Mouse (Mus musculus): ENCODE data around the gene Pdzrn3. TPM values are rescaled to one million over a fixed set of nuclear protein-coding genes. Genes with fewer than 3 reads are reported as not detected.

The Pdzrn3 gene
- polyA plus RNA-seq, 1 experiment from 2014 or later: 0.46 TPM

DNA sequence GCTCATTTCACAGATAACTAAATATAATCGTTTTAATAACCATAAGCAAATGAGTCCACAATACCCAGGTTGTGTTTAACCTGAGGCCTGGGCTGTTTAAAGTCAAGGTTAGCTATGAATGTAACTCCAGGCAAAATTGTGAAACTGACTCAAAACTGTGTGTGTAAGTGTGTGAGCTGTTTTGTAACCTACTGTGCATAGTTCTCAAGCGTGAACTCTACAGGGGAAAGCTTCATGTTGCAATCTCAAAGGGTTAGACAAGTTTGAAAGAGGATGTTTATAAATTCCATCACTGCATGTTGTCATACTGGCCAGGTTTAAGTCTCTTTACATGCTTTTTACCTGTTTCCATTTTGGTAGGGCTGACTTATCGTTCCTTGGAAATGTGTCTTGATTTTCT is 158.7 kb downstream of the Pdzrn3 start:
- H3K27me3 ChIP-seq: no peaks in the 10 kb centered on the region
- no peak overlapping the region for H3K4me2 ChIP-seq
- no peak overlapping the region for H3K27ac ChIP-seq (replicated peaks)
- no peaks in the 10 kb centered on the region for H3K36me3 ChIP-seq (replicated peaks)
- peak; percentile 34; the same call in 1 of the 2 replicates for ATAC-seq (ENCODE audit: insufficient read depth)
- no peak overlapping the region for H3K4me3 ChIP-seq (replicated peaks)
- H3K9me3 ChIP-seq (replicated peaks): no peaks in the 10 kb centered on the region
- H3K9ac ChIP-seq: no peak overlapping the region
- no peaks in the 10 kb centered on the region for H3K4me1 ChIP-seq (replicated peaks)
- WGBS (ENCODE audit: insufficient replicate concordance): 51% methylated on average over 3 of the region's 3 CpGs

- ATAC-seq (ENCODE audit: insufficient read depth): no peak
- Histone ChIP-seq H3K4me3 (replicated peaks) (no peak overlapping the region), H3K9me3 (replicated peaks) (no peaks in the 10 kb centered on the region), H3K27me3 (no peaks in the 10 kb centered on the region), H3K9ac (no peak overlapping the region), H3K36me3 (replicated peaks) (no peaks in the 10 kb centered on the region), H3K4me1 (replicated peaks) (no peaks in the 10 kb centered on the region), H3K4me2 (no peak overlapping the region), H3K27ac (replicated peaks) (no peak overlapping the region)
- 46% methylated on average over 4 of the region's 4 CpGs for WGBS (ENCODE audit: insufficient replicate concordance)
Measured at GRCm38 (mm10) chr6:101218197-101218596, 159.5 kb downstream of the Pdzrn3 start.

GRCm38 (mm10) chr6:101217756-101218155 is 159.9 kb downstream of the Pdzrn3 start:
- Histone ChIP-seq H3K36me3 (replicated peaks) (no peaks in the 10 kb centered on the region), H3K4me3 (replicated peaks) (no peak overlapping the region), H3K27me3 (no peaks in the 10 kb centered on the region), H3K9me3 (replicated peaks) (no peaks in the 10 kb centered on the region), H3K4me1 (replicated peaks) (no peaks in the 10 kb centered on the region), H3K4me2 (no peak overlapping the region), H3K27ac (replicated peaks) (no peak overlapping the region), H3K9ac (no peak overlapping the region)
- no peak for ATAC-seq (ENCODE audit: insufficient read depth)
- 63% methylated on average over 6 of the region's 6 CpGs for WGBS (ENCODE audit: insufficient replicate concordance)

GRCm38 (mm10) chr6:101215436-101215791 is 162.3 kb downstream of the Pdzrn3 start:
- no peak overlapping the region for H3K9ac ChIP-seq
- H3K36me3 ChIP-seq (replicated peaks): no peaks in the 10 kb centered on the region
- WGBS (ENCODE audit: insufficient replicate concordance): 63% methylated on average over 16 of the region's 16 CpGs
- H3K4me1 ChIP-seq (replicated peaks): no peaks in the 10 kb centered on the region
- H3K27ac ChIP-seq (replicated peaks): no peak overlapping the region
- H3K4me2 ChIP-seq: no peak overlapping the region
- H3K9me3 ChIP-seq (replicated peaks): no peaks in the 10 kb centered on the region
- no peaks in the 10 kb centered on the region for H3K27me3 ChIP-seq
- H3K4me3 ChIP-seq (replicated peaks): no peak overlapping the region
- ATAC-seq (ENCODE audit: insufficient read depth): no peak

GRCm38 (mm10) chr6:101214734-101215435 is 162.8 kb downstream of the Pdzrn3 start:
- no peaks in the 10 kb centered on the region for H3K4me1 ChIP-seq (replicated peaks)
- no peak overlapping the region for H3K4me3 ChIP-seq (replicated peaks)
- H3K9ac ChIP-seq: no peak overlapping the region
- ATAC-seq (ENCODE audit: insufficient read depth): no peak
- H3K36me3 ChIP-seq (replicated peaks): no peaks in the 10 kb centered on the region
- 73% methylated on average over 8 of the region's 8 CpGs for WGBS (ENCODE audit: insufficient replicate concordance)
- no peaks in the 10 kb centered on the region for H3K27me3 ChIP-seq
- no peak overlapping the region for H3K27ac ChIP-seq (replicated peaks)
- no peaks in the 10 kb centered on the region for H3K9me3 ChIP-seq (replicated peaks)
- no peak overlapping the region for H3K4me2 ChIP-seq

GRCm38 (mm10) chr6:101213066-101213465 is 164.6 kb downstream of the Pdzrn3 start:
- H3K4me2 ChIP-seq: no peak overlapping the region
- ATAC-seq (ENCODE audit: insufficient read depth): no peak
- no peaks in the 10 kb centered on the region for H3K27me3 ChIP-seq
- no peak overlapping the region for H3K27ac ChIP-seq (replicated peaks)
- 58% methylated on average over 5 of the region's 5 CpGs for WGBS (ENCODE audit: insufficient replicate concordance)
- H3K9ac ChIP-seq: no peak overlapping the region
- H3K36me3 ChIP-seq (replicated peaks): no peaks in the 10 kb centered on the region
- H3K4me1 ChIP-seq (replicated peaks): no peaks in the 10 kb centered on the region
- no peaks in the 10 kb centered on the region for H3K9me3 ChIP-seq (replicated peaks)
- H3K4me3 ChIP-seq (replicated peaks): no peak overlapping the region

DNA sequence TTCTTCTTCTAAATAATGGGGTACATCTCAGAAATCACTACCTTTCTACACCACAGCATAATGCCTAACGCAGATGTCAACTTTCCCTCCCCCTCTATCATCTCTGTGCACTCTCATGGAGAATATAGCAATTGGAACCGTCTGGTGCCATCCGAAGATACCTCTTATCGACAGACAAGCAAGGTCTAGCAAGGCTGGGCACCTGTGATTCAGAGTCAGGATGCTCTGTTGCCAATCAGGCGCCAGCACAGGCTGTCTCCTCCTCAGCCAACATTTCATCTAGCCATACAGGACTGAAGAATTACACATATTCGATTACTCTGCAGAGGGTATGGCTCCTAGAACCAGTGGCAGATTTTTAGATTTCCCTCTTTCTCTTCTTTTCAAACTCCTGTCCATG is 165.6 kb downstream of the Pdzrn3 start:
- H3K36me3 ChIP-seq (replicated peaks): no peaks in the 10 kb centered on the region
- 68% methylated on average over 6 of the region's 6 CpGs for WGBS (ENCODE audit: insufficient replicate concordance)

DNA sequence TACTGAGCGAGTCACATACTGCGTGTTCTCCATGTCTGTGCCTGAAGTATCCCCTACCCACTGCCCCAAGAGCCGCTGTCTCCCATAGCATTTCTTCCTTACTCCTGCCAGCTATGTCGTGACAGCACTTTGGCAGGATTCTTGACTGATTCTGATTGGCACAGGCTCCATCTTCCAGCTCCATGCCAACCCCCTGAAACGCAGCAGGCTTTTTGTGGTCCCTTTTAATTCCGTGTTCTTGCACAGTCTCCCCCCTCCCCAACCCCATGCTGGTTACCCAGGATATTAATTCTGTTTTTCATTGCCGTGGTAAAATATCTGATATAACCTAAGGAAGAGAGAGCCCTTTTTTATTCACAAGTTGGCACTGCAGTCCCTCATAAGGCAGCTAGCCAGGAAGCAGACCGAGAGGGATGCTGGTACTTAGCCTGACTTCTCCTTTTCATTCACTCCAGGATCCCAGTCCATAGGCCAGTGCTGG is 166.3 kb downstream of the Pdzrn3 start:
- ATAC-seq (ENCODE audit: insufficient read depth): no peak
- Histone ChIP-seq H3K27me3 (no peaks in the 10 kb centered on the region), H3K36me3 (replicated peaks) (no peaks in the 10 kb centered on the region), H3K4me3 (replicated peaks) (no peak overlapping the region), H3K4me1 (replicated peaks) (no peaks in the 10 kb centered on the region), H3K4me2 (no peak overlapping the region), H3K9ac (no peak overlapping the region), H3K27ac (replicated peaks) (no peak overlapping the region), H3K9me3 (replicated peaks) (no peaks in the 10 kb centered on the region)
- 62% methylated on average over 8 of the region's 8 CpGs for WGBS (ENCODE audit: insufficient replicate concordance)

More for the DNA sequence above, 165.6 kb downstream of the Pdzrn3 start:
- Histone ChIP-seq H3K4me2 (no peak overlapping the region), H3K27ac (replicated peaks) (no peak overlapping the region), H3K4me1 (replicated peaks) (no peaks in the 10 kb centered on the region), H3K4me3 (replicated peaks) (no peak overlapping the region), H3K27me3 (no peaks in the 10 kb centered on the region), H3K9me3 (replicated peaks) (no peaks in the 10 kb centered on the region), H3K9ac (no peak overlapping the region)
- ATAC-seq (ENCODE audit: insufficient read depth): no peak

DNA sequence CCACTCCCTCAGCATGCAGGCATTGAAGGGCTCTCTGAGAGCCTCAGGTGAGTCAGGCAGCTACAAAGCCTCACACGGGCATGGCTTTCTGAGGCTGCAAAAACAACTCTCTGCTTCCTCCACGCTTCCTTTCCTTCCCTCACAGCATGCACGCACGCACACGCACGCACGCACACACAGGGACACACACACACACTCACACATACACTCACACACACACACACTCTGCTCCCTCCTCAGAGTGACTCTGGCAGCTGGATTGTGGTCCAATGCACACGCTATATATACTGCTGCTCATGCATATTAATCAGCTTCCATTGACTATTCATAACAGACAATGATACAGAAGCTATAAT is 178.8 kb downstream of the Pdzrn3 start:
- no peak overlapping the region for H3K9ac ChIP-seq
- ATAC-seq (ENCODE audit: insufficient read depth): no peak
- H3K4me1 ChIP-seq (replicated peaks): no peaks in the 10 kb centered on the region
- WGBS (ENCODE audit: insufficient replicate concordance): 19% methylated on average over 8 of the region's 8 CpGs
- H3K9me3 ChIP-seq (replicated peaks): no peaks in the 10 kb centered on the region
- H3K4me3 ChIP-seq (replicated peaks): no peak overlapping the region
- H3K36me3 ChIP-seq (replicated peaks): no peaks in the 10 kb centered on the region
- H3K27me3 ChIP-seq: peaks cover 10% of the 10 kb centered on the region; the same call in 1 of the 2 replicates
- H3K4me2 ChIP-seq: no peak overlapping the region
- no peak overlapping the region for H3K27ac ChIP-seq (replicated peaks)

GRCm38 (mm10) chr6:101198284-101198942 is 179.3 kb downstream of the Pdzrn3 start:
- peaks cover 10% of the 10 kb centered on the region; the same call in 1 of the 2 replicates for H3K27me3 ChIP-seq
- ATAC-seq (ENCODE audit: insufficient read depth): no peak
- H3K27ac ChIP-seq (replicated peaks): no peak overlapping the region
- no peak overlapping the region for H3K4me3 ChIP-seq (replicated peaks)
- H3K4me1 ChIP-seq (replicated peaks): no peaks in the 10 kb centered on the region
- 25% methylated on average over 24 of the region's 24 CpGs for WGBS (ENCODE audit: insufficient replicate concordance)
- no peak overlapping the region for H3K9ac ChIP-seq
- H3K9me3 ChIP-seq (replicated peaks): no peaks in the 10 kb centered on the region
- H3K36me3 ChIP-seq (replicated peaks): no peaks in the 10 kb centered on the region
- no peak overlapping the region for H3K4me2 ChIP-seq

DNA sequence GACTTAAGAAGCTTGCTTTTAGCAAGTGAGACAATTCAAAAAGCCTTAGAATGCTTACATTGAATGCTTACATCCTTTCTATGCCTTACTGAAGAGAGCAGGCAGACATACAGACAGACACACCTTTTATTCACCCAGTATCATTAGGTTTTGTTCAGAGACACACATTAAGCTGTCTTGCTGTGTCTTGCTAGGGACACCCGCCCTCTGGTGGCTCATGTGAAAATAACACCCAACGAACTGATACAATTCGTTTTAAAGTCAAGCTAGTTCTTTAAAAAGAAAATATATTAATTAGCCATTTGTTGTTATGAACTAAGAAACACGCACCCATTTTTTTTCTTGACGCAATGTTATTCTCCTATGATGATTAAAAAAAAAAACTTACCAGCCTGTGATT is 180.1 kb downstream of the Pdzrn3 start:
- Histone ChIP-seq H3K9me3 (replicated peaks) (no peaks in the 10 kb centered on the region), H3K4me2 (no peak overlapping the region), H3K27me3 (peaks cover 10% of the 10 kb centered on the region; the same call in 1 of the 2 replicates), H3K27ac (replicated peaks) (no peak overlapping the region), H3K9ac (no peak overlapping the region), H3K36me3 (replicated peaks) (no peaks in the 10 kb centered on the region), H3K4me3 (replicated peaks) (no peak overlapping the region), H3K4me1 (replicated peaks) (no peaks in the 10 kb centered on the region)
- 16% methylated on average over 5 of the region's 5 CpGs for WGBS (ENCODE audit: insufficient replicate concordance)
- no peak for ATAC-seq (ENCODE audit: insufficient read depth)

Data from liver, embryonic 15.5 days (tissue).